Mouse (Mus musculus) megakaryocyte, adult 5-6 weeks (primary cell): ENCODE results near the gene 4930524J08Rik. TPM values are rescaled to one million over a fixed set of nuclear protein-coding genes. Genes with fewer than 3 reads are reported as not detected.

Source experiments
- ATAC-seq: 2 replicates; pipeline ENCODE4 v1.8.0; 2016; ENCODE audit warnings: mild to moderate bottlenecking, inconsistent platforms; ENCODE audit not compliant: poor library complexity, severe bottlenecking
- total RNA-seq, 2 experiments: library from RNA; stranded (forward) in 1 of 2; stranded (reverse) in 1 of 2; fragments of 153-499, 151-499 nt in 1 of 2; fragments of 221-1000, 200-1000 nt in 1 of 2; gene quantifications; 2 replicates each; pipeline versions ENCODE4 v1.2.3 to v1.2.4; 2015 to 2017

The 4930524J08Rik gene
- total RNA-seq, 2 experiments from 2014 or later: 0.44 to 0.51 TPM

DNA sequence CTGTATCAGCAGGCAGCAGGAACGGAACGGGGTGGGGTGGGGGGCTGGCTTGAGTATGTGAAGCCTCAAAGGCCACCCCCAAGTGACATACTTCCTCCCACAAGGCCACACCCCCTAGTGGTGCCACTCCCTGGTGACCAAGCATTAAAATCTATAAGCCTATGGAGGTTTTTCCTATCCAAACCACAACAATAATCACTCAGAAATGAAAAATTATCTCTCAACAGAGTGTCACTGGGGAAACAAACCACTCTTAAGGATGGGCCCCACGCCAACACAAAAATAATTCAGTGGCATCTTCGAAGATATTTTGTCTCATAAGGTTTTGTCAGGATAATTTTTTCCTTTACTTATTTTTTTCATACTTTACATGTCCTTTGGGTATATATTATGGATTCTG lies 25.0 kb downstream of the 4930524J08Rik start:
- no peak for ATAC-seq

- ATAC-seq: no peak
Observed at GRCm38 (mm10) chr5:100005431-100005830, 26.6 kb downstream of the 4930524J08Rik start.

GRCm38 (mm10) chr5:100005896-100006295 lies 27.0 kb downstream of the 4930524J08Rik start:
- no peak for ATAC-seq

DNA sequence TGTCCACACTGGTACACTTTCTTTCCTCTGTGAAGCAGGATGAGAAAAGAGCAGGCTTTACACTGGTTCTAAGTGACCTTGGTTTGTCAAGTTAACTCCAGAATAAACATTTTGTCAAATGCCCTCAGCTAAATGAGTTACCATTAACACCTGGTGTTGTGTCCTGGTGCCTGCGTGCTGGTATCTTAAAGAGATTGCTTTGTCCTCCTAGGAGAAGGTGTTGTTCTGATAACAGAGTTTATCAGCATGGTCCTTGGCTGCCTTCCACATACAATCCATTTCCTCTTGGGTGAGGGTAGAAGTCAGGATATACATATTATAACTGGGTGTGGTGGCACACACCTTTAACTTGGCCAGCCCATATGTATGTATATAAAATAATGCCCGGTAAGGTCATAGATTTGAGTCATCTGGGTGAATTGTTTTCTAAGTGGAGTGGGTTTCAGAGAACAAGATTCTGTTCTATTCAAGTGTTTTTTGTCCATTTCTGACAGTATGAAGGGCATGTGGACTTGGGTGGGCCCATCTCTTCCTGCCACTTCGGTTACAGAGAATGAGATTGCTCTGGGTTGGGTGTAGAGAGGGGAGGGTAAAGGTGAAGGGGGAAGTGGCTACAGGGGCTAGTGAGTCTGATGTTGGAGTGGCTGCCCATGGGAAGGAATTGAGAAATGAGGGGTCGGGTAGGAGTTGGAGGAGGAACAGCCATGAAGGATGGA lies 27.6 kb downstream of the 4930524J08Rik start:
- peak; percentile 13; the same call in 1 of the 2 replicates for ATAC-seq

DNA sequence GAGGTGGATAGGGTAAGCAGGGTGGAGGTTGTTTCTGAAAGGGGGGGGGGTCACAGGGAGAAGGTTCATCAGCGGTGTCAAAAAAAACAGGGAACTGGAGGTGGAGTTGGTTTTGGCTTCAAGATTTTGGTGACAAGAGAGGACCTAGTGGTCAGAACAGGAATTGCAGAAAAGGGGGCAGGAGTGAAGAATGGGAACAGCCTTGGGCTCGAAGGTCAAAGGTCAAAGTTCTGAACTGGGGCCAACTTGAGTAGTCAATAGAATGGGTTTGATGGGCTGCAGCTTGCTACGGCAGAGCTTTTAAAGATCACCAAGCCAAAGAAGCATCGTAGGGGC lies 28.1 kb downstream of the 4930524J08Rik start:
- ATAC-seq: peak; percentile 67

DNA sequence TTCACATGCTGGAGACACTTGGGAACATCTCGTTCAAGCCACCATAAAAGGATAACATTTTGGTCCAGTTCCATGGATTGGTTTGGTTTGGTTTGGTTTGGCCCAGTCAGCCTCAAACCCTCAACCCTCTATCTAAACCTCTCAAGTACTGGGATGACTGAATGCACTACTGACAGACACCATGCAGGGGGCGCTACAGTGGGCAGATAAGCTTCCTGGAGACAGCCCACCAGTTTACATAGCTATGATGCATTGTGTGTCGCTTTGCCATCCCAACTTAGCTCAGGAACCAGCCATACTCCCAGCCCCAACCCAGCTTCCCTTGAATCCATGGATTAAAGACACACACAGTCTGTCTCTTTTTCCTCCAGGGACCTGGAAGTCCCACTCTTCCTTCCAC lies 29.6 kb downstream of the 4930524J08Rik start:
- ATAC-seq: no peak; the same call in 1 of the 2 replicates

DNA sequence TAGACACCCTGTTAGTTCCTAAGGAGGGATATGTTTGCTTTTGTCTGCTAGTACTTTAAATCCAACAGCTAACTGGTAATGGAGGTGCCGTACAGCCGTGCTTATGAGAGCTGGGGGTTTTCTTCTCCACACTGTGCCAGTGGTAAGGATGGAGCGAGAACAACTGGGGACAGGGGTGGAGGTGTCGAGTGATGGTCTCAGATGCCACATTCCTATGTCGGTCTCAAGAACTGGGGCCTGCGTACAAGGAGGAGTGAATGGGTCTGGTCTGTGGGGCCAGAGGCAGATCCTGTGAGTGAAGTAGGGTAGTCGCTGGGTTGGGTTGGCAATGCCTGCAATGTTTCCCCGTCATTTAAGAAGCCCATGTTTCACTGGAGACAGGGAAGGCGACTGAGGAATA lies 33.7 kb downstream of the 4930524J08Rik start:
- ATAC-seq: no peak

GRCm38 (mm10) chr5:100020089-100020488 lies 41.2 kb downstream of the 4930524J08Rik start:
- ATAC-seq: no peak

DNA sequence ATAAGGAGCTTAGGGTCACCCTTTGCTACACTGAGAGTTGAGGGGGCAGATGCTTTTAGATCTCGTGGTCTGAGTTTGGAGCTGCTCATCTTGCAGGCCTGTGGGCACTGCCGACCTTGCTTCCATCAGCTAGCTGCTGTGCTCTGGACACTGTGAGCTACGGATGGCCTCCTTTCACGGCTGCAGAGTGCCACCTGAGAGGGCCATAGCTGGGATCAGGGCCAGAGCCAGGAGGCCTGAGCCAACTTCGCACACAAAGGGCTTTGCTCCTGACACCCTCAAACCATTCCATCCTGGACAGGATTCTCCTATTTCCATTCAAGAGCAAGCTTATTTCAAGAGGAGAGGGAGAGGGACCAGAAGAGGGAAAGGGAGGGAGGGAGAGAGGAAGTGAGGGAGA lies 45.5 kb downstream of the 4930524J08Rik start:
- ATAC-seq: no peak

GRCm38 (mm10) chr5:100024868-100025267 lies 46.0 kb downstream of the 4930524J08Rik start:
- peak; percentile 52; the same call in 1 of the 2 replicates for ATAC-seq

Other genes starting within 250 kb of the 4930524J08Rik start
- 0.68 and 0.85 TPM in 2 replicates for gene Rasgef1b, start 250.0 kb upstream of the 4930524J08Rik start, total RNA-seq (2015)
- 0.81 and 1.2 TPM in 2 replicates for gene Rasgef1b, start 250.0 kb upstream of the 4930524J08Rik start, total RNA-seq (2017)
- not detected in 2 replicates for gene Vamp9, start 72.8 kb upstream of the 4930524J08Rik start, total RNA-seq (2015)
- not detected in 2 replicates for gene Vamp9, start 72.8 kb upstream of the 4930524J08Rik start, total RNA-seq (2017)
- gene Hnrnpd, start 123 bp upstream of the 4930524J08Rik start, total RNA-seq (2015): 268 and 281 TPM in 2 replicates
- gene Hnrnpd, start 123 bp upstream of the 4930524J08Rik start, total RNA-seq (2017): 99.0 and 176 TPM in 2 replicates
- gene Hnrnpdl, start 60.6 kb downstream of the 4930524J08Rik start, total RNA-seq (2015): 196 and 214 TPM in 2 replicates
- gene Hnrnpdl, start 60.6 kb downstream of the 4930524J08Rik start, total RNA-seq (2017): 356 and 360 TPM in 2 replicates
- 32.5 and 35.1 TPM in 2 replicates for gene Enoph1, start 60.9 kb downstream of the 4930524J08Rik start, total RNA-seq (2015)
- gene Enoph1, start 60.9 kb downstream of the 4930524J08Rik start, total RNA-seq (2017): 35.4 and 36.5 TPM in 2 replicates
- gene Tmem150c, start 180.7 kb downstream of the 4930524J08Rik start, total RNA-seq (2015): 0.18 TPM in 1 of 2 replicates, not detected in the other
- not detected in 2 replicates for gene Tmem150c, start 180.7 kb downstream of the 4930524J08Rik start, total RNA-seq (2017)